Mouse (Mus musculus): ENCODE measurements around the gene Hbp1. TPM values are rescaled to one million over a fixed set of nuclear protein-coding genes. Genes with fewer than 3 reads are reported as not detected.

Gene Hbp1
- polyA plus RNA-seq, 1 experiment from 2014 or later: 97.8 TPM

- Histone ChIP-seq H3K4me1 (no peaks in the 10 kb centered on the region), H3K27ac (no peak overlapping the region), H3K9ac (no peak overlapping the region), H3K36me3 (peaks cover 30% of the 10 kb centered on the region), H3K4me2 (no peak overlapping the region), H3K9me3 (no peaks in the 10 kb centered on the region), H3K27me3 (replicated peaks) (no peaks in the 10 kb centered on the region), H3K4me3 (replicated peaks) (no peak overlapping the region)
- no peak for ATAC-seq (ENCODE audit: insufficient read depth, low FRiP score, low read depth)
- 83% methylated on average over 6 of the region's 6 CpGs for WGBS
Observed at GRCm38 (mm10) chr12:31925343-31925742, 25.0 kb downstream of the Hbp1 start.

- Histone ChIP-seq H3K36me3 (peaks cover 28% of the 10 kb centered on the region), H3K9me3 (no peaks in the 10 kb centered on the region)
Observed at GRCm38 (mm10) chr12:31924135-31924534, 26.2 kb downstream of the Hbp1 start.

GRCm38 (mm10) chr12:31920464-31921405 lies 29.6 kb downstream of the Hbp1 start:
- H3K36me3 ChIP-seq: peaks cover 14% of the 10 kb centered on the region
- no peak for ATAC-seq (ENCODE audit: insufficient read depth, low FRiP score, low read depth)
- no peak overlapping the region for H3K27ac ChIP-seq
- no peak overlapping the region for H3K4me2 ChIP-seq
- 80% methylated on average over 18 of the region's 18 CpGs for WGBS
- no peaks in the 10 kb centered on the region for H3K4me1 ChIP-seq
- no peaks in the 10 kb centered on the region for H3K9me3 ChIP-seq
- no peak overlapping the region for H3K9ac ChIP-seq
- no peak overlapping the region for H3K4me3 ChIP-seq (replicated peaks)
- no peaks in the 10 kb centered on the region for H3K27me3 ChIP-seq (replicated peaks)

More at GRCm38 (mm10) chr12:31924135-31924534, 26.2 kb downstream of the Hbp1 start:
- 73% methylated on average over 3 of the region's 3 CpGs for WGBS
- Histone ChIP-seq H3K4me1 (no peaks in the 10 kb centered on the region), H3K9ac (no peak overlapping the region), H3K27ac (no peak overlapping the region), H3K27me3 (replicated peaks) (no peaks in the 10 kb centered on the region), H3K4me2 (no peak overlapping the region), H3K4me3 (replicated peaks) (no peak overlapping the region)
- no peak for ATAC-seq (ENCODE audit: insufficient read depth, low FRiP score, low read depth)

- no peaks in the 10 kb centered on the region for H3K36me3 ChIP-seq
- H3K27ac ChIP-seq: no peak overlapping the region
- H3K27me3 ChIP-seq (replicated peaks): no peaks in the 10 kb centered on the region
- H3K4me1 ChIP-seq: no peaks in the 10 kb centered on the region
- 80% methylated on average over 5 of the region's 5 CpGs for WGBS
- H3K9me3 ChIP-seq: no peaks in the 10 kb centered on the region
- H3K9ac ChIP-seq: no peak overlapping the region
- no peak for ATAC-seq (ENCODE audit: insufficient read depth, low FRiP score, low read depth)
- no peak overlapping the region for H3K4me3 ChIP-seq (replicated peaks)
- H3K4me2 ChIP-seq: no peak overlapping the region
Observed at GRCm38 (mm10) chr12:31917245-31917644, 33.1 kb downstream of the Hbp1 start.

GRCm38 (mm10) chr12:31916691-31917090 lies 33.6 kb downstream of the Hbp1 start:
- no peak for ATAC-seq (ENCODE audit: insufficient read depth, low FRiP score, low read depth)
- H3K9ac ChIP-seq: no peak overlapping the region
- no peaks in the 10 kb centered on the region for H3K9me3 ChIP-seq
- no peak overlapping the region for H3K27ac ChIP-seq
- no peak overlapping the region for H3K4me2 ChIP-seq
- no peaks in the 10 kb centered on the region for H3K27me3 ChIP-seq (replicated peaks)
- no peaks in the 10 kb centered on the region for H3K36me3 ChIP-seq
- no peaks in the 10 kb centered on the region for H3K4me1 ChIP-seq
- no peak overlapping the region for H3K4me3 ChIP-seq (replicated peaks)
- WGBS: 93% methylated on average over 5 of the region's 5 CpGs

GRCm38 (mm10) chr12:31913614-31914013 lies 36.7 kb downstream of the Hbp1 start:
- Histone ChIP-seq H3K4me3 (replicated peaks) (no peak overlapping the region), H3K27me3 (replicated peaks) (no peaks in the 10 kb centered on the region), H3K9ac (no peak overlapping the region), H3K4me1 (no peaks in the 10 kb centered on the region), H3K27ac (no peak overlapping the region), H3K36me3 (no peaks in the 10 kb centered on the region), H3K4me2 (no peak overlapping the region), H3K9me3 (no peaks in the 10 kb centered on the region)
- no peak for ATAC-seq (ENCODE audit: insufficient read depth, low FRiP score, low read depth)
- WGBS: 51% methylated on average over 4 of the region's 4 CpGs

GRCm38 (mm10) chr12:31912966-31913551 lies 37.3 kb downstream of the Hbp1 start:
- Histone ChIP-seq H3K4me2 (no peak overlapping the region), H3K4me3 (replicated peaks) (no peak overlapping the region), H3K9ac (no peak overlapping the region), H3K27me3 (replicated peaks) (no peaks in the 10 kb centered on the region), H3K36me3 (no peaks in the 10 kb centered on the region), H3K4me1 (no peaks in the 10 kb centered on the region), H3K27ac (no peak overlapping the region), H3K9me3 (no peaks in the 10 kb centered on the region)
- WGBS: 83% methylated on average over 6 of the region's 6 CpGs
- ATAC-seq (ENCODE audit: insufficient read depth, low FRiP score, low read depth): no peak

GRCm38 (mm10) chr12:31907436-31907835 lies 42.9 kb downstream of the Hbp1 start:
- Histone ChIP-seq H3K4me3 (replicated peaks) (no peak overlapping the region), H3K4me2 (no peak overlapping the region), H3K36me3 (no peaks in the 10 kb centered on the region), H3K27me3 (replicated peaks) (no peaks in the 10 kb centered on the region), H3K4me1 (no peaks in the 10 kb centered on the region), H3K9me3 (no peaks in the 10 kb centered on the region), H3K9ac (no peak overlapping the region), H3K27ac (no peak overlapping the region)
- ATAC-seq (ENCODE audit: insufficient read depth, low FRiP score, low read depth): no peak
- 90% methylated on average over 2 of the region's 2 CpGs for WGBS

- Histone ChIP-seq H3K4me1 (no peaks in the 10 kb centered on the region), H3K4me2 (no peak overlapping the region), H3K4me3 (replicated peaks) (no peak overlapping the region), H3K9me3 (no peaks in the 10 kb centered on the region), H3K27ac (no peak overlapping the region), H3K36me3 (no peaks in the 10 kb centered on the region), H3K9ac (no peak overlapping the region), H3K27me3 (replicated peaks) (no peaks in the 10 kb centered on the region)
- 60% methylated on average over 6 of the region's 6 CpGs for WGBS
- no peak for ATAC-seq (ENCODE audit: insufficient read depth, low FRiP score, low read depth)
Observed at GRCm38 (mm10) chr12:31905696-31906551, 44.4 kb downstream of the Hbp1 start.

- H3K4me1 ChIP-seq: no peaks in the 10 kb centered on the region
- 83% methylated on average over 4 of the region's 4 CpGs for WGBS
- no peak overlapping the region for H3K27ac ChIP-seq
- H3K4me2 ChIP-seq: no peak overlapping the region
- H3K27me3 ChIP-seq (replicated peaks): no peaks in the 10 kb centered on the region
- H3K36me3 ChIP-seq: no peaks in the 10 kb centered on the region
- H3K4me3 ChIP-seq (replicated peaks): no peak overlapping the region
- ATAC-seq (ENCODE audit: insufficient read depth, low FRiP score, low read depth): no peak
- H3K9me3 ChIP-seq: no peaks in the 10 kb centered on the region
- no peak overlapping the region for H3K9ac ChIP-seq
Observed at GRCm38 (mm10) chr12:31900391-31900914, 49.9 kb downstream of the Hbp1 start.

- Histone ChIP-seq H3K9me3 (no peaks in the 10 kb centered on the region), H3K9ac (no peak overlapping the region), H3K27me3 (replicated peaks) (no peaks in the 10 kb centered on the region), H3K27ac (no peak overlapping the region), H3K4me1 (no peaks in the 10 kb centered on the region), H3K36me3 (no peaks in the 10 kb centered on the region), H3K4me3 (replicated peaks) (no peak overlapping the region), H3K4me2 (no peak overlapping the region)
- WGBS: 74% methylated on average over 7 of the region's 7 CpGs
- no peak for ATAC-seq (ENCODE audit: insufficient read depth, low FRiP score, low read depth)
Observed at GRCm38 (mm10) chr12:31897456-31897855, 52.9 kb downstream of the Hbp1 start.
